Mouse (Mus musculus): Measurements from ENCODE around the gene Igf1r.

Igf1r gene

DNA sequence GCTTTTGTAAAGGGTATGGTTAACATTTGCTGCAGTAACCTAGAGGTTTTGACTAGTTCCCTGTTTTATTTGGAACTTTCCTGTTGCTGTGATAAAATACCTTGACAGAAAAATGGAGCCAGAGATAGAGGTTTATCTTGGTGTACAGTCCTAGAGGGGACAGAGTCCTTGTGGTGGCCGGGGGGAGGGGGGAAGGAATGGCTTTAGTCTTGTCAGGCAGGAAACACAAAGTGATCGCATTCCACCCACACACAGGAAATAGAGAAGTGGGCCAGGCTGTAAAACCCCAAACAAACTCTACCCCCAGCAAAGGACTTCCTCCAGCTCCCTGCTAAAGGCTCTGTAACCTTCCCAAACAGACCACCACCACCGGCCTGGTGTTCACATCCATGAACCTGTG lies 211.4 kb downstream of the Igf1r start:
- no peak for DNase-seq (ENCODE audit: low spot score in 2 of 2)

DNA sequence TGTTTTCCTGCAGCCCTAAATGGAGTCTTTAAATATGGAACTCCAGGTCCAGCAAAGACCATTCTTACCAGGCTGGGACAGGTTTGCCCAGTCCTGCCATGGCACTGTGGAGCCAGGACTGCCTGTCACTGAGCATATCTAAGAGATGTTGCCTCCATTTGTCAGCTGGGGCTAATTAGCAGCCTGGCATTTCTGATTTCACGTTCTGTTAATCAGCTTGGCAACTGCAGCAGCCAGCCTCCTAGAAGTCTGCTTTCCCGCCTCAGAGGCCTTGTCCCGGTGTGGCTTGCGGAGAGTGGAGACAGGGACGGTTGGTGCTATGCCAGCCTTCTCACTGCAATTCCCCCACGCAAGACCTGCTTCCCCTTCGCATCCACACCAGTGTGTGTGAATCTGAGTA lies 220.1 kb downstream of the Igf1r start:
- no peak for DNase-seq (ENCODE audit: low spot score in 2 of 2)

DNA sequence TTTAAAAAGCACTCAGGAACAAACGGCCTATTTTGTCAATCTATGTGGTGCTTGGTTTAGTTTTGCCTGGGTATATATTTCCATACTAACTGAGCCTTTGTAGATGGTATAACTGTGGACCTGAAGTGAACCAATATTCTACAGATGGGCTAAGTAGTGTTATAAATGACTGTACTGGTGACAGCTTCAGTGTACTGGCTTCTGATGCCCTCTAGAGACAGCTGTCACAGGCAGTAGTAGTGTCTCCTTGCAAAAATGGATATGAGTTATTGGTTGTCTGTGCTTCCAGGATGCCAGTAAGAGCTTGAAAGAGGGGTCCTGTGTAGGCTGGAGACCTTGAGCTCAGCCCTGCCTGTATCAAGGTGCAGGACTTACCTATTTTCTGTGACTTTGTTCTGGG lies 227.0 kb downstream of the Igf1r start:
- no peak for DNase-seq (ENCODE audit: low spot score in 2 of 2)

DNA sequence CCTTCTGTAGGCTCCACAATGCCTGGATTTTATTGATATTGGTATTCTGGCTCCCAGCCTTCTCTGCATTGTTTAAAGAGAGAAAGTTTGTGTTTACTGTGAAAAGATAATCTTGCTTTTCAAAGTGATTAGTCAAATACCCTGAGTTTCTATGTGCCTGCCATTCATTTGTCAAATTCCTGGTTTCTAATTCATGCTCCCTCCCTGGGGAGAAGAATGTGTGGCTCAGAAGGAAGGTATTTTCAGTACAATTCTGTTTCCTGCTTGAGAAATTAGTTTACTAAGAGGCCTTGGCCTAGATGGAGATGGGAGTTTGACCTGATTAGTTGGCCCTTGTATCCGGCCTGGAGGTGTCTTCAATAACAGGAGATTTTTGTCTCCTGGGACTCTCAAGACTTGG lies 228.5 kb downstream of the Igf1r start:
- no peak for DNase-seq (ENCODE audit: low spot score in 2 of 2)

DNA sequence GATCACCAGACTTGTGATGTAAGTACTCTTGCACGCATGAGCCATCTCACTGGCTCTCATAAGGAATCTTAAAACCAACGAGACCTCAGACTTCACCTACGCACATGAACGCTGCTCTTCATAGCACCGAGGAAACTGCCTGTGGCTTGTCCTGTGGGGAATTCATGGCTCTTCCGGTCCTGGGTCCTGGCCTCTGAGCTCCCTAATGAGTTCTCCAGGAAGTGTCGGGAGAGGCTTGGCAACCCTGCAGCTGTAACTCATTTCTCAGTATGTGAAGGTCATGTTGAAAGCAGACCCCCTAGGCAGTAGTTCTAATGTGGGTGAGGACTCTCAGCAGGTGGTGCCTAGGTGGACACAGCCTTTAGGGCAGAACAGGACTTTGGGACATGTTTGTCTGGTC lies 229.4 kb downstream of the Igf1r start:
- DNase-seq (ENCODE audit: low spot score in 2 of 2) = no peak

DNA sequence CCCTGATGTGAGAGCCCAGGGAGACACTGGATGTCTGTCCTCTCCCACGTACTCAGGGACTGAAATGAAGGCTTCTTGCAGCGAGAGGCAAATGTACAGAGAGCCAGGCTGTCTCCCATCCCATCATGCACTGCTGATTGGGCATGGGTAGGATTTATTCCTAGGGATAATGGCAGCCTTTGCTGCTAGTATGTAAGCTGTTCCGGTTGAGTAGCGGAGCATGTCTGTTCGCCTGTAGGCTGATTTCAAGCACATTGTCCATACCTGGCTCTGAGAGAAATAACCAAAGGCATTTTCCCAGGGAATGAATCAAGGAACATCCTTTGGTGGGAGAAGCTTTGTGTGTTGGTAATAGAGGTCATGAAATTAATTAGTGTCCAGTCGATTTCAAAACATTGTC lies 230.1 kb downstream of the Igf1r start:
- no peak for DNase-seq (ENCODE audit: low spot score in 2 of 2)

DNA sequence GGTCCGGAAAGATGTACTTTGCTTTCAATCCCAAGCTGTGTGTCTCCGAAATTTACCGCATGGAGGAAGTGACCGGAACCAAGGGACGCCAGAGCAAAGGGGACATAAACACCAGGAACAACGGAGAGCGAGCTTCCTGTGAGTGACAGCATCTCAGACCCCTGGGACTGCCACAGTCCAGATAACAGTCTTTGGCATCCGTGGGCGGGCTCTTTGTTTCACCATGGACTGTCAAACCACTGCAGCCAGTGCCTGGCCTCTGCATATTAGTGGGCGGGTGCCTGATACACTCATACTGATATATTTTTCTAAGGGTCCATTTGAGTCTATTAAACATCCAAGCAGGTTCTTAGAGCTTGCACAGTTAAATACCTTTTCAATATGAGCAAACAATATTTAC lies 230.8 kb downstream of the Igf1r start:
- no peak for DNase-seq (ENCODE audit: low spot score in 2 of 2)

DNA sequence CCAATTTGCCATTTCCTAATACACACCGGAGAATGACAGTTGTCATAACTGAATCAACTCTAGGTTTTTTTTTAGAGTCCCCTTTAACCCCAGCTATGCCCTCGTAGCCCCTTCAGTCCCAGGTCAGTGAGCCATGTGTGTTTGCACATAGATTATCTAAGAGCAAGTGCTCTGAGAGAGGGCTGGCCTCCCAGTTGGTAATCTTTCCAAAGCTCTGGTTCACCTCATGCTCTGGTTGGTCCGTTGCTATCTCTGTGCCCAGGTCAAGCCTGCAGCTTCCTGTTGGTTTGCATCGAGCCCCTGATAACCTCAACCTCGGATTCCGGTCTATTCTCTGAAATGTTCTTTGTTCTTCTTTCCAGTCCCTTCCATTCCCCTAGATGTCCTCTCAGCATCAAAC lies 236.6 kb downstream of the Igf1r start:
- DNase-seq (ENCODE audit: low spot score in 2 of 2) = no peak

DNA sequence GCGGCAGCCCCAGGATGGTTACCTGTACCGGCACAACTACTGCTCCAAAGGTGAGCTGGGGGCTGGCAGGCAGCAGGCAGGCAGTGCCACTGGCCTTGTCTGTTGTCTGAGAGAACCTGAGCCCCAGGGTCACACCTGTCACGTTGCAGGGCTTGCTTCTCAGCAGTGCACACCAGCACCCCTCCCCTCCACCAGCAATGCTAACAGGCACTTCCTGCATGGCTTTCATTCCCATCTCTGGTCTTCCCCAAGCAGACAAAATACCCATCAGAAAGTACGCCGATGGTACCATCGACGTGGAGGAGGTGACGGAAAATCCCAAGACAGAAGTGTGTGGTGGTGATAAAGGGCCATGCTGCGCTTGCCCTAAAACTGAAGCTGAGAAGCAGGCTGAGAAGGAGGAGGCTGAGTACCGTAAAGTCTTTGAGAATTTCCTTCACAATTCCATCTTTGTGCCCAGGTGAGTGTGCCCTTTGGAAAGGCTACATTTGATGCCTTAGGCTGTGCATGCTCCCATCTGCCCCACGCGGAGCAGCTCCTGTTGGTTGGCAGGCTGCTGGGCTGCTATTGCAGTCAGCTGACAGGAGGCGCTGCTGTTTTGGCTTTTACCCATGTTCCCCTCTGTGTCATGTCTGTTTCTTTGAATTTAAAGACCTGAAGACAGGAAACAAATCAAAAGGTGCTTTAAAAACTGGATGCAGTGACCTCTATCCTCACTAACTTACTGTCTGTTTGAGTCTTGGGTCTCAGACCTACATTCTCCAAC lies 237.2 kb downstream of the Igf1r start:
- no peak for DNase-seq (ENCODE audit: low spot score in 2 of 2)

DNA sequence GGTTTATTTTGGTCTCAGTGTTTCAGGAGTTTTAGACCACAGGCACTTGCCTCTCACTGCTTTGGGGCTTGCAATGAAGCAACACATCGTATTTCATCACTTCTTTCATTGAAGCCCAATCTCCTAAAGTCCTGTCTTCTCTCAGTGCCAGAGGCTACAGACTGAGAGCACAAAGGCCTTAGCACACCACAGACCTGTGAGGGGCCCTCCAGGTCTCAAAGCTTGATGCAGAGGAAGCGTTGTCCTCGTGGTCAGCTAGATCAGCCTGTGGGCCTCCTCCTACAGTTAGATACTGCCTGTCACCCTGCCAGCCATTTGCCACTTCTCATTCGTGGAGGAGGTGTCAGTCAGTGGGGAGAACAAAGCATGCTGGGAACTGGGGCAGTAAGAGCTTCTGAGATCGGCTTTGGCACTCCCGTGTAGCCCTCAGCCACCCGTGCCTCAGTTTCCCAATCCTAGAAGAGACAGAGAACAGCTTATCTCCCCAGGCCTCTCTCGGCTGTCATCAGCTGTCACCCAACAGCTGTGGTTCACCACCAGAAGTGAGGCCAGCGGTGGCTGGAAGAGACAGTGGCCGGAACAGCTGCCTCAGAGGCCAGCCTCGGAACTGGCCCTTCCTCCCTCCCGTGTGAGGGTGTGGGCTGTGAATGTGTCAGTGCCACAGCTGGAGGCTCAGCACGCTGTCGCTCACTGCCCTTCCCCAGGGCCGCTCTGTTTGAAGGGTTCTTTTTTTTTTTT lies 241.5 kb downstream of the Igf1r start:
- DNase-seq (ENCODE audit: low spot score in 2 of 2) = no peak

DNA sequence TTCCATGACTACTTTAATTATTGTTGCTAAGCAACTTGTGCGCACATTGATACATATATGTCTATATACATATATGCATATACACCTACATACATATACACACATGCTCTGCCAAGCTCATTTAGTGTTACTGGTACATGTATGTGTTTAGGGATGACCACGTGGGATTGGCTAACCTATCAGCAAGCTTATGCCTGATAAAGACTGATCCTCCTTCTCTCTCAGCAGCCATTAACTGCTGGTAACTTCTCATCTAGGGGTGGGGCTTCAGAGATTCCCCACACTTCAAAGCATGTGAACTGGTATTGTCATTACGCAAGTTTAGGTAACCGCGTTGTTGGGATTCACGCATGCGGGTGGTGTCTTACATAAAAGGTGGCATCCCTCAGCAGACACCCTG lies 247.0 kb downstream of the Igf1r start:
- DNase-seq (ENCODE audit: low spot score in 2 of 2) = no peak

DNA sequence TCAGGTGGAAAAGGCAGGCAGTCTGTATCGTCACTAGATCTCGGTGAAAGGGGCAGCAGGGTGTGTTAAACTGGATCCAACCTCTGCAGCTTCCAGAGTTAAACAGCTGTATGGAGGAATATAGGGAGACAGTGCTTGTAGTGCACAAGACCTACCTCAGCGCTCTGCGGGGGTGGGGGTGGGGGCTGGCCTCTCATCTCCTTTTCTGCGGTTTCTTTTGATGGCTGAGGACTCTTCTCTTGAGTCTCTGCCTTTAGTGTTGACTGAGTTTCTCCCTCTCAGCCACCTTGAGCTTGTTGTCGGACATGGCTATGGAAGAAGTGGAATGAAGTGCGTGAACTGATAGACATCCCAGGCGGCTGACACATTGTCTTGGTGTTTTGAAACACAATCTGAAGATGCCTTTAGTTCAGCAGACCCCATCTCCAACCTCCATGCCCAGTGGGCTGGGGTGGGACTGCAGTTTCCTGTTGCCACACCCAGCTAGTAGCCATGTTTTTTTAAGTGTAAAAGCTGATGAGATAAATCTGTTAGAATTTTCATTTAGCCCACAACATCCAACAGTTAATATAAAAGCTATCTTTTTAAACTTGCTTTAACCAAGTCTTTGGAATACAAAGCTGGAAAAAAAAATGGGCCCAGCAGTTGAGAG lies 253.3 kb downstream of the Igf1r start:
- DNase-seq (ENCODE audit: low spot score in 2 of 2) = no peak

DNA sequence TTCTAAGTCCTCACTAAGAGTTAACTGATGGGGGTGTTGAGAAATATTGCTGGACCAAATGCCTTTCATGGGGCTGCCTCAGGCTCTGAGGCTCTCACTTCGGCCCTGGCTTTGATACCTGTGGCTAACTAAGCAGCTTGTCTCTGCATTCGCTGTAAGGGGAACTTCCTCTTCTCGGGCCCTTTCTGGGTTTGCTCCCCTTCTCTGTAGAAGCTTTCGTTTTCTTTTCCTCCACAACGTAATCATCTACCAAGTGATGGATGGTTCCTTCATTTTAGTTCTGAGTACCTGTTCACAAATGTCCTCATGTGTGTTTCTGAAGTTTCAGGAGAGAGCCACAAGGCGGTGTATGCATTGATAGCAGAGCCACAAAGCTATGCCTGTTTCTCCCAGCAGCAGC lies 256.4 kb downstream of the Igf1r start:
- DNase-seq (ENCODE audit: low spot score in 2 of 2) = no peak

DNA sequence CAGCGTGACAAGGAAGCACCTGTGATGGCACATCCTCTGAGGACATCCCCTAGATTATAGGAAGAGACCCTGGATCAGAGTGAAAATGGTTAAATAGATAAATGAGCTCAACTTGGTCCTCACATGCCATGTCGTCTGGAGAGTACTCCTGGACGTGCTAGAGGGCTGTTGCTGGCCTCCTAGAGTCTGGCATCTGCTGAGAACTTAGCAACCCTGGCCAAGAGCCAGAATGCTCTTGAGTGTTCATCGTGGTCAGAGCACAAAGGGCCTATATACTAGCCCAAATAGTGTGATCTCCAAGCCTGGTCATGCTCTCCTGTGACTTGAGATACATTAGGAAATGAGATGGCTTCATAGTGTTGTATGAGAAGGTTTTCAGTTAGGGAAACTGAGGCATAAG lies 257.8 kb downstream of the Igf1r start:
- DNase-seq (ENCODE audit: low spot score in 2 of 2) = no peak

DNA sequence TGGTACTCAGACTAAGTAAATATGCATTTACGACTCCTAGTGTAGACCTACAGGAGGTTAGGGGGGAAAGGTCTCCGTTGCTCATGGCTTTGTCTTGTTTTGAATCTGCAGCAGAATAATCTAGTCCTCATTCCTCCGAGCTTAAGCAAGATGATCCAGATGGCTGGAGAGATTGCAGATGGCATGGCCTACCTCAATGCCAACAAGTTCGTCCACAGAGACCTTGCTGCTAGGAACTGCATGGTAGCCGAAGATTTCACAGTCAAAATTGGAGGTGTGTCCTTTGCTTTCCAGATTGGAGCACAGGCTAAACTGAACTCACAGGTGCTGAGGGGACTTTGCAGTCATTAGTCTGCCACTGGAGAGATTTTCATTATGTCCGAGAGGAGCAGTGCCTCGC lies 259.3 kb downstream of the Igf1r start:
- DNase-seq (ENCODE audit: low spot score in 2 of 2) = no peak

DNA sequence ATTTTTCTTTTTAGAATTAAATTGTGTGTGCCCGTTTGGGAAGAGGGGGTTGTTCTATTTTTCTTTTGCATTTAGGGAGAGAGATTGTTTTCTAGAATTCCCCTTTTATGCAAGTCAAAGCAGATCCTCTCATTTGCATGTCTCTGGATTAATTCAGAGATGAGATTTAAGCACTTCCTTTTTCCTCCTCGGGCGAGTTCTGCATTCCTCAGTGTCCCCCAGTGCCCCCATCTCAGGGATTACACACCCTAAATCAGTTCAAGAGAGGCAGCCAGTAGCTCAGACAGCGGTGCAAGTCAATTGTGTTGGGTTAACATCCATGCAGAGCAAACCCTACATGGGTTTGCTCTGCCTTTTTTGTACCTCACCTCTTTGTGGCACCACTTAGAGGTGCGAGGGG lies 261.2 kb downstream of the Igf1r start:
- DNase-seq (ENCODE audit: low spot score in 2 of 2) = no peak

DNA sequence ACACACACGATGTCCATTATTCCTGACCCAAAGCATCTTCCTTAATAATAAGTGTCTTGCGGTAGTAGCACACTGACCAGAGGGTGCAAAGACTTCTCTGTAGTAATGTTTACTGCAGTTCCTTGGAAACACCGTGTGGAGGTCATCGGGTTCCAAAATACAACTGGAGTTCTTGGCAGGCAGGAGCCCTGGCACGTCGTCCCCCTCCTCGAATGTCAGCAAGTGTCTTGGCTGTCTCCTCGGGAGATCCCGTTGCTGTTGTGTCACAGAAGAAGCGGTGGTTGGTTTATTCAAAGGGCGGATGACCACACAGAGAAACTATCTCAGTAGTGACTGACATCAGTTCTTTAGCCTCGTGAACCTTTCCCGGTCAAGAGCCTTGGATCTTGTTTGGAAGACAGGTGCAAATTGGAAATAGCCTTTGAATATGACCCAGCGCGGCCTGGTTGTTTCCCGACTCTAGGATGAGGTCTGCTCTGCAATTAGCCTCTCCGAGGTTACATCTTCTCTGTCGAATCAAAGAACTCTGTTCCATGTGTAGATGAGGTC lies 263.0 kb downstream of the Igf1r start:
- DNase-seq (ENCODE audit: low spot score in 2 of 2) = no peak

DNA sequence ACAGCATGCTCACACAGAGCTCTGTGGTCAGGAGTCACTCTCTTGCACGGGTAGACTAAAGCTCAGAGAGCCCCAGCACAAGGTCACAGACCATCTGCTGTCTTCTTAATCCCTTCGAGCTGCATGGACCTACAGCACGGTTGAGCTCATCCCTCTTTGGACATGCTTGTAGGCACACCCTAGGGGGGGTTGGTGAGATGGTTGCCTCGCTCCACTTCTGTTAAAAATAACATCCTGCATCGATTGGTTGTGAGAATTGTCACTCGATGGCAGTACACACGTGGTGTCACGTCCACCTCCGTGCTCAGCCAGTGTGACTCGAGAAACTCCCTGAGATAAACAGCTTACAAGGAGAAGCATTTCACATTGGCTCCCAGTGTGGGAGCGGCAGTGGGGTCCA lies 266.3 kb downstream of the Igf1r start:
- DNase-seq (ENCODE audit: low spot score in 2 of 2) = no peak

DNA sequence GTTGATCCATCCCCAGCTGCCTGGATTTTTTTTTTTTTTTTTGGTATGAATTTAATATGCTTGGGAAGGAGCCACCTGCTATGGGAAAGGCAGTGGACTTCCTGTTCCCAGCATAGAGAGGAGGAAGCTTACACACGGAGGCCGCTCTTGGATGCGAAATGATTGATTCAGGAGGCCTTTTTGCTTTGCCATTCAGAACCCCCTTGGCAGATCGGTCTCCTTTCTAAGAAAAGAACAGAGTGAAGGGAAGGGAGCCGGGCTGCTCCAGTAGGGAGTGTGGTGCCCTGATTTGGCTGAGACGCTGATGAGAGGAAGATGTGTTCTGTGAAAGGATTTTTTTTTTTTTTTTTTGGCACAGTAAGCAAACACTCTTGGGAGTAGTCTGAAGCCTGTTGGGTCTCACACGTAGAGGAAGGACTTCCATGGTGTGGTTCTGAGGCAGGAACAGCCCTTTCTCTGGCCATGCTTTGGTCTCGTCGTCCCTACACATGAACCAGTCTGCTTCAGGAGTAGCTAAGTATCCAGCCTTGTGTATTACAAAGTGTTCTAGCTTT lies 269.1 kb downstream of the Igf1r start:
- peak in 1 of 2 experiments; percentile 45 for DNase-seq (ENCODE audit: low spot score in 2 of 2)

DNA sequence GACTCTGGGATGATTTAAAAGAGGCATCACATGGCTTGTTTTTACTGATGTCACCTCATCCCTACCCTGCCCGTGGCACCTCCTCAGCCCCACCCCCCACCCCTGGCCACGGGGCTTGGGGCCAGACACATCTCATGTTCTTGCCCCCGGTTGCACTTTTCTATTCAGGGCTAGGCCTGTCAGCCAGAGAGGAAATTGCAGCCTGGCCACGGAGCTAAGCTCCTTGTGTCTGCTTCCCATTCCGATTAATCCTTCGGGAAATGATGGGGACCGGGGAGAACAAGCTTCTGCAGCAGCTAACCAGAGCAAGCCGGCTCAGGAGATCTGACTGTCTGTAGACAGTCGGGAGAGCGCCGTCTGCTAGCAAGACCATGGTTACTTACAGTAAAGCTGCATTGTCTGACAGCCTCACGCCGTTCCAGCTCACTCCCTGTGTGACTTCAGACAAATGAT lies 270.8 kb downstream of the Igf1r start:
- DNase-seq (ENCODE audit: low spot score in 2 of 2) = no peak

DNA sequence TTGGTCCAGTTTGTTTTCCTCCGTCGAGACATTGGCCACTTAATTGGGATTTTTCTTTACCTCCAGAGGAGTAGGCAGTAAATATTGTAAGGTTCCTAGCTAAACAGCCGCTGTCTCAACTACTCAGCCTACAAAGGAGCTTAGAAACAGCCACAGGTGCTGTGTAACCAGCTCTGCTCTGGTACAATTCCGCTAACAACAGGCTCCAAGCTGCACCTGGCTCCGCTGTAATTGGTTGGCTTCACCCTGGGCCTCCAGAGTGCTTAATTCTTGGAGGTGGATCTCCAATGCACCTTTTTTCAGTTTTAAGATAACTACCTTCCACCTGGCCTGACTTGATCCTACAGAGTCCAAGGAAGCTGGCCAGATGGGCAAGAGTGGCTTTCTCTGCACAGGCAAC lies 271.4 kb downstream of the Igf1r start:
- no peak for DNase-seq (ENCODE audit: low spot score in 2 of 2)

DNA sequence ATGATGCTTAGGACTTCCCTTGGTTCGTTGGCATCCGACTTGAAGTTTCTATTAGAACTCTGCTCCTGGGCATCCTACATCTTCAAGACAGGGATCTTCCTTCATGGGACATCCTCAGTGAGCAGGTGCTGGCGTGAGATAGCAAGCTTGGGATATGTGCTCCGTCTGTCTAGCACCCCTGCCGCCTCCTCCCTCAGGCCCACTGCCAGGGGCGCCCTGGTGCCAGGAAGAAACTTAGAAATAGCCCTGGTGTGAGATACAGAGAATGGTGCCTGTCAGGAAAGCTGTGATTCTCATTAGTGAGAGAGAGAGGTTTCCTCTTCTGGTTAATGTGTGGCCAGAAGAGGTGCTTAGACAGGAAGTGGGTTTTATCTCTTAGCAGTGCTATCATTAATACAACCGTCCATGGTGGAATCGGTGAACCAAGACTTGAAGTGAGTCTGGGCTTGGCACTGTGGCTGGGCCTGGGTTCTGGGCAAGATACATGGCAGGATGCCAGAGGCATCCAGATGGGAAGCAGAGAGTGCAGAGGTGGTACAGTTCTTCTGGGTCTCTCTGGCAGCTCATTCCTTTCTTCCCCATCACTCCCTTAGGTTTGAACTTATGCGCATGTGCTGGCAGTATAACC lies 272.9 kb downstream of the Igf1r start:
- peak in 1 of 2 experiments; percentile 51 for DNase-seq (ENCODE audit: low spot score in 2 of 2)
